In the genomic region with DNA sequence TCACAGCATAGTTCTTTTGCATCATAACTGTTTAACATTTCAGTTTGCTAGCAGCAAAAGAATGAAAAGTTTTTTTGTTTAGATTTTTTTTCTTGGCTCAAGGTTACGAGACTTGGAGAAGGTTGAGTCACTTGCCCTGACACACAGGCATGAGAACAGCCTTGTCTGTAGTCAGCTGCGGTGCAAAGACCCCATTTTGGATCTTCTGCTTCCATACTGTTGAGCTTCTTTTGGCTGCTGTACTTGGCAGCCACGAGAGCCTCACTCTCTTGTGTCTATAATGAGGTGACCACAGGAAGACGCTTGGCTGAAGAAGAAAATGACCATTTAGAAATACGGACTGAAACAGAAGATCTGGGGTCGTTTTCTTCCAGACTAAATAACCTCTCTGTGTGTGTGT, we compare ENCODE assay signal across 25 mouse cellular contexts.
DNase-seq lines count a peak whose midpoint lies in the region; ATAC-seq and TF ChIP-seq lines count a peak whose summit lies in the region.
"Had no signal": no experiment of that assay in that cellular context is flagged by ENCODE, and none has a peak within 500 bp of the region (broad histone marks: within the 10 kb centered on the region; RNA-seq: fewer than 3 reads in every experiment).

No protein-coding gene starts in this region.

- H3K4me1 ChIP-seq in lung, embryonic 15.5 days: peaks cover 13% of the 10 kb centered on the region
- no peaks in the 10 kb centered on the region for H3K4me1 ChIP-seq in lung, adult 2 months (ENCODE audit: control insufficient read depth, insufficient read depth, low read length)
- no peaks in the 10 kb centered on the region for H3K4me1 ChIP-seq in lung, postnatal 0 days (ENCODE audit: insufficient read depth, low read depth, low read length)

- TF ChIP-seq CTCF in lung, adult 2 months (IDR thresholded peaks at IDR 0.05; ENCODE audit: insufficient read depth, low read length): no peak
- TF ChIP-seq CTCF in lung, postnatal 0 days (IDR thresholded peaks at IDR 0.05): no peak

- no peak overlapping the region for H3K4me2 ChIP-seq in lung, embryonic 15.5 days
- no peak overlapping the region for H3K4me2 ChIP-seq in lung, postnatal 0 days (replicated peaks; ENCODE audit: low read depth, low read length)
- H3K4me2 ChIP-seq: embryonic facial prominence, embryonic 13.5 days; embryonic facial prominence, embryonic 15.5 days; forebrain, embryonic 12.5 days had no signal

- H3K27me3 ChIP-seq in lung, embryonic 15.5 days: no peaks in the 10 kb centered on the region
- no peaks in the 10 kb centered on the region for H3K27me3 ChIP-seq in lung, postnatal 0 days (replicated peaks; ENCODE audit: insufficient read depth, low read length)
- H3K27me3 ChIP-seq: CH12.LX; embryonic facial prominence, embryonic 13.5 days; embryonic facial prominence, embryonic 15.5 days; forebrain, embryonic 12.5 days had no signal

- peak overlapping the region; percentile 52; the same call in 1 of the 2 replicates for H3K27ac ChIP-seq in lung, embryonic 15.5 days
- H3K27ac ChIP-seq in lung, postnatal 0 days (ENCODE audit: low read length): no peak overlapping the region
- H3K27ac ChIP-seq: embryonic facial prominence, embryonic 13.5 days; embryonic facial prominence, embryonic 15.5 days; forebrain, embryonic 10.5 days; forebrain, embryonic 12.5 days had no signal

- no peak for TF ChIP-seq POLR2A in lung, adult 2 months (IDR thresholded peaks at IDR 0.05; ENCODE audit: borderline replicate concordance, extremely low read depth, low read depth, low read length)

- DNase-seq in lung, adult 2 months: no peak
- peak; percentile 53 for DNase-seq in lung, postnatal 0 days (ENCODE audit: low spot score)
- no peak for DNase-seq in lung, postnatal 25 days (ENCODE audit: low spot score)
- no peak for DNase-seq in B cell, adult 2 months
- DNase-seq: adrenal gland, adult 2 months; adrenal gland, postnatal 10 days; adrenal gland, postnatal 25 days; cerebellum, adult 11 months; cerebellum, adult 18-20 months; cerebellum, adult 8-10 months; cerebellum, adult 9-11 months; cerebellum, postnatal 14 days; cerebellum, postnatal 36 days; embryo, embryonic 11 days had no signal

- H3K9me3 ChIP-seq in lung, embryonic 15.5 days: no peaks in the 10 kb centered on the region
- no peaks in the 10 kb centered on the region for H3K9me3 ChIP-seq in lung, postnatal 0 days (ENCODE audit: low read length)
- H3K9me3 ChIP-seq: embryonic facial prominence, embryonic 15.5 days had no signal

- no peak for ATAC-seq in lung, embryonic 15.5 days (ENCODE audit: borderline replicate concordance, extremely low read depth, low FRiP score, low TSS enrichment)
- ATAC-seq in lung, postnatal 0 days: peak; percentile 46; the same call in 1 of the 2 replicates
- ATAC-seq: CD4-positive, CD25-positive, alpha-beta regulatory T cell, adult 4 months; forebrain, embryonic 14.5 days; forebrain, embryonic 16.5 days had no signal

- TF ChIP-seq EP300 in lung, postnatal 0 days (IDR thresholded peaks at IDR 0.05): no peak

- H3K4me3 ChIP-seq in lung, embryonic 15.5 days: no peak overlapping the region
- no peak overlapping the region for H3K4me3 ChIP-seq in lung, adult 2 months (replicated peaks; ENCODE audit: extremely low read depth, low read depth, low read length)
- no peak overlapping the region for H3K4me3 ChIP-seq in lung, postnatal 0 days (ENCODE audit: low read depth, low read length)
- H3K4me3 ChIP-seq: embryonic facial prominence, embryonic 13.5 days; embryonic facial prominence, embryonic 15.5 days; erythroblast, embryonic 14.5 days; forebrain, embryonic 10.5 days; forebrain, embryonic 12.5 days had no signal

- H3K36me3 ChIP-seq in lung, embryonic 15.5 days: no peaks in the 10 kb centered on the region
- H3K36me3 ChIP-seq in lung, postnatal 0 days (ENCODE audit: insufficient read depth, low read length): no peaks in the 10 kb centered on the region
- H3K36me3 ChIP-seq: embryonic facial prominence, embryonic 13.5 days; G1E had no signal

- no peak overlapping the region for H3K9ac ChIP-seq in lung, embryonic 15.5 days
- no peak overlapping the region for H3K9ac ChIP-seq in lung, postnatal 0 days (replicated peaks; ENCODE audit: low read depth)
- H3K9ac ChIP-seq: embryonic facial prominence, embryonic 13.5 days; embryonic facial prominence, embryonic 15.5 days; forebrain, embryonic 12.5 days had no signal

- 60% methylated on average over 6 of the region's 6 CpGs for WGBS in lung, embryonic 15.5 days
- WGBS in lung, adult 2 months: 71% methylated on average over 6 of the region's 6 CpGs
- WGBS in lung, postnatal 0 days: 62% methylated on average over 6 of the region's 6 CpGs
